ENCODE assay signal across 16 mouse cellular contexts in the genomic region with DNA sequence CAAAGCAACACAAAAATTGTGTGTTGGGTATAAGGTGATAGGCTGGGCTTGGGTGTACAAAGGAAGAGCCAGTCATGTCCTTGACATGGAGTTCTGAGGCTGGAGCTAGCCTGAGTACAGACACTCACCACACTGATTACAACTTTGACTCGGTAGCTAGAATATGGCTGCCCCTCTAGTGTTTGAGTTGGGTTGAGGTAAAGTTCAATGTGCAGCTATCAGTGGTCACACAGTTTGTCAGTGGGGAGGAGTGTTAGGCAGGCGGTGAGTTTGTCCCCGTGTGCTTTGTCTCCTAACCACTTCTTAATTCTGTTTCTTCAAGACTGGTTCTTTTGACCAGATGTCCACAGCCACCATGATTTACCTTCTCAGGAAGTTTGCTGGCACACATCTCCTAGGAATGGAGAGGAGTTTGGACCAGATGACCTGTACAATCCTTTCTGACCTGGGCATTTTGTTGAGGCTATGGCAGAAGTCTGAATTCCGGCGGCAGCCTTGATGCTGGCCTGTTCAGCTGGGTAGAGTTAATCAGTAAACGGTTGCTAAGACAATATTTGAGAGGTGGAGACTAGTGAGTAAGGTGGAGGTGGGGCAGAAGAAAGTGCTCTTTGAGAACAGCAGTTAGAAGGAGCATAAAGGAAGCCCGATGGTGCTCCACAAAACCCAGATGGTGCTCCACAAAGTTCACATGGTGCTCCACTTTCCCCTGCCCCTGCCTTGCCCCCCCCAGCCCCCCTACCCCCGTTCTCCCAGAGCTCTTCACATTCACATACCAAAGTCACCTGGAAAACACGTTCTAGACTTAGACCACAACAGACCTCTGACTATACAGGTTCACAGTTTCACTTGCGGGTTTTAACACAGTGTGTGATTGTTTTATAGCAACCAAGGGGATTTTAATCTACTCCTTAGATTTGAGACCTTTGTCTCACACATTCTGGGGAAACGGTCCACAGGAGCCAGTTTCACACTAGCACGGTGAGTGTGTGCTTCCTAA. TPM values are rescaled to one million over a fixed set of nuclear protein-coding genes. Genes with fewer than 3 reads are reported as not detected.
A peak's percentile ranks its signal among the peaks of the same experiment; 100 is the strongest.
DNase-seq lines count a peak whose midpoint lies in the region; ATAC-seq and TF ChIP-seq lines count a peak whose summit lies in the region.
"Had no signal": no experiment of that assay in that cellular context is flagged by ENCODE, and none has a peak within 500 bp of the region (broad histone marks: within the 10 kb centered on the region; RNA-seq: fewer than 3 reads in every experiment).

No protein-coding gene starts in this region.

- no peak for TF ChIP-seq POLR2A in liver, adult 2 months (IDR thresholded peaks at IDR 0.05; ENCODE audit: extremely low read depth, insufficient read depth, low read length)
- TF ChIP-seq POLR2A in cerebellum, adult 2 months (IDR thresholded peaks at IDR 0.05; ENCODE audit: borderline replicate concordance, insufficient read depth, low read length) = no peak

- TF ChIP-seq CTCF in intestine, postnatal 0 days (IDR thresholded peaks at IDR 0.05; ENCODE audit: low read depth) = no peak
- TF ChIP-seq CTCF in liver, adult 2 months (IDR thresholded peaks at IDR 0.05; ENCODE audit: low read depth, low read length) = no peak
- no peak for TF ChIP-seq CTCF in cerebellum, adult 2 months (IDR thresholded peaks at IDR 0.05; ENCODE audit: borderline replicate concordance, insufficient read depth, low read depth, low read length)

- WGBS in intestine, postnatal 0 days = 40% methylated on average over 12 of the region's 12 CpGs
- 63% methylated on average over 12 of the region's 12 CpGs for WGBS in kidney, embryonic 14.5 days
- WGBS in liver, adult 2 months = 30% methylated on average over 12 of the region's 12 CpGs
- 94% methylated on average over 12 of the region's 12 CpGs for WGBS in cerebellum, adult 2 months
- 80% methylated on average over 12 of the region's 12 CpGs for WGBS in hindbrain, embryonic 11.5 days

- H3K79me2 ChIP-seq in liver, adult 2 months (ENCODE audit: control insufficient read depth, insufficient read depth, low read length) = no peaks in the 10 kb centered on the region

- H3K27me3 ChIP-seq in intestine, postnatal 0 days (replicated peaks; ENCODE audit: control insufficient read depth, insufficient read depth, low read length) = no peaks in the 10 kb centered on the region
- no peaks in the 10 kb centered on the region for H3K27me3 ChIP-seq in kidney, embryonic 14.5 days (ENCODE audit: control insufficient read depth, insufficient read depth, low read length)
- H3K27me3 ChIP-seq in liver, adult 2 months (ENCODE audit: control insufficient read depth, insufficient read depth, low read length) = no peaks in the 10 kb centered on the region
- H3K27me3 ChIP-seq in cerebellum, adult 2 months (ENCODE audit: control insufficient read depth, insufficient read depth, low read length) = no peaks in the 10 kb centered on the region
- H3K27me3 ChIP-seq in hindbrain, embryonic 11.5 days (ENCODE audit: control insufficient read depth, insufficient read depth, low read length) = no peaks in the 10 kb centered on the region
- H3K27me3 ChIP-seq: CH12.LX; forebrain, embryonic 13.5 days had no signal

- ATAC-seq in intestine, postnatal 0 days = peak; percentile 85
- ATAC-seq in kidney, embryonic 14.5 days (ENCODE audit: low FRiP score, low TSS enrichment) = peak; percentile 80
- ATAC-seq in hindbrain, embryonic 11.5 days (ENCODE audit: low FRiP score) = no peak
- ATAC-seq: forebrain, embryonic 13.5 days had no signal

- H3K4me2 ChIP-seq in intestine, postnatal 0 days (replicated peaks; ENCODE audit: low read depth) = peak overlapping the region; percentile 31
- no peak overlapping the region for H3K4me2 ChIP-seq in kidney, embryonic 14.5 days (replicated peaks; ENCODE audit: low read depth, low read length)
- H3K4me2 ChIP-seq in hindbrain, embryonic 11.5 days (replicated peaks; ENCODE audit: low read depth, low read length) = no peak overlapping the region
- H3K4me2 ChIP-seq: forebrain, embryonic 13.5 days; hindbrain, embryonic 14.5 days had no signal

- DNase-seq in liver, adult 2 months (ENCODE audit: extremely low read depth, low read depth, low spot score) = peak; percentile 97
- peak; percentile 65 for DNase-seq in lung, postnatal 36 days
- DNase-seq in cerebellum, adult 2 months = no peak
- DNase-seq in urinary bladder, postnatal 4 days (ENCODE audit: low spot score in 2 of 2) = no peak
- DNase-seq in hindbrain, embryonic 11.5 days (ENCODE audit: low spot score) = no peak
- DNase-seq in heart, adult 9 months (ENCODE audit: low spot score in 2 of 2) = no peak
- DNase-seq: adrenal gland, postnatal 10 days; cerebellum, postnatal 36 days; layer of hippocampus, adult 9-11 months; right cerebral cortex, postnatal 4 days had no signal

- H3K9me3 ChIP-seq in intestine, postnatal 0 days (ENCODE audit: control insufficient read depth) = no peaks in the 10 kb centered on the region
- no peaks in the 10 kb centered on the region for H3K9me3 ChIP-seq in kidney, embryonic 14.5 days (ENCODE audit: control insufficient read depth, low read length)
- no peaks in the 10 kb centered on the region for H3K9me3 ChIP-seq in hindbrain, embryonic 11.5 days (ENCODE audit: control insufficient read depth, low read length)
- H3K9me3 ChIP-seq: forebrain, embryonic 13.5 days had no signal

- peaks cover 9% of the 10 kb centered on the region for H3K4me1 ChIP-seq in intestine, postnatal 0 days (replicated peaks; ENCODE audit: control insufficient read depth, insufficient read depth, low read length)
- H3K4me1 ChIP-seq in kidney, embryonic 14.5 days (ENCODE audit: control insufficient read depth, insufficient read depth, low read length) = 0 out of 2 replicates have a peak, but pooled peaks cover 3% of the 10 kb centered on the region
- peaks cover 19% of the 10 kb centered on the region for H3K4me1 ChIP-seq in liver, adult 2 months (ENCODE audit: control insufficient read depth, insufficient read depth, low read length)
- no peaks in the 10 kb centered on the region for H3K4me1 ChIP-seq in cerebellum, adult 2 months (ENCODE audit: control insufficient read depth, insufficient read depth, low read length)
- H3K4me1 ChIP-seq in hindbrain, embryonic 11.5 days (replicated peaks; ENCODE audit: control insufficient read depth, insufficient read depth, low read length) = no peaks in the 10 kb centered on the region

- peak overlapping the region; percentile 71 for H3K27ac ChIP-seq in intestine, postnatal 0 days (ENCODE audit: low read depth, low read length)
- H3K27ac ChIP-seq in kidney, embryonic 14.5 days (ENCODE audit: low read depth, low read length) = peak overlapping the region; percentile 74
- H3K27ac ChIP-seq in liver, adult 2 months (replicated peaks; ENCODE audit: insufficient read depth, low read depth, low read length) = peak overlapping the region; percentile 75
- H3K27ac ChIP-seq in cerebellum, adult 2 months (ENCODE audit: insufficient read depth, low read length) = no peak overlapping the region
- H3K27ac ChIP-seq in hindbrain, embryonic 11.5 days (ENCODE audit: low read depth, low read length) = no peak overlapping the region
- H3K27ac ChIP-seq: forebrain, embryonic 13.5 days; hindbrain, embryonic 14.5 days had no signal

- H3K36me3 ChIP-seq in intestine, postnatal 0 days (ENCODE audit: control insufficient read depth, insufficient read depth) = no peaks in the 10 kb centered on the region
- no peaks in the 10 kb centered on the region for H3K36me3 ChIP-seq in kidney, embryonic 14.5 days (ENCODE audit: control insufficient read depth, insufficient read depth, low read length)
- H3K36me3 ChIP-seq in liver, adult 2 months (ENCODE audit: control insufficient read depth, insufficient read depth, low read length) = no peaks in the 10 kb centered on the region
- no peaks in the 10 kb centered on the region for H3K36me3 ChIP-seq in hindbrain, embryonic 11.5 days (ENCODE audit: control insufficient read depth, insufficient read depth, low read length)

- H3K4me3 ChIP-seq in intestine, postnatal 0 days (ENCODE audit: low read depth, low read length) = no peak overlapping the region
- no peak overlapping the region for H3K4me3 ChIP-seq in kidney, embryonic 14.5 days (ENCODE audit: low read length)
- no peak overlapping the region for H3K4me3 ChIP-seq in liver, adult 2 months (ENCODE audit: insufficient read depth, low read depth, low read length)
- no peak overlapping the region for H3K4me3 ChIP-seq in cerebellum, adult 2 months (replicated peaks; ENCODE audit: insufficient read depth, low read depth, low read length)
- no peak overlapping the region for H3K4me3 ChIP-seq in hindbrain, embryonic 11.5 days (ENCODE audit: low read depth, low read length)
- H3K4me3 ChIP-seq: forebrain, embryonic 13.5 days; megakaryocyte, embryonic 14.5 days had no signal

- no peak overlapping the region for H3K9ac ChIP-seq in intestine, postnatal 0 days (ENCODE audit: low read depth, low read length)
- H3K9ac ChIP-seq in kidney, embryonic 14.5 days (ENCODE audit: low read depth, low read length) = no peak overlapping the region
- no peak overlapping the region for H3K9ac ChIP-seq in liver, adult 2 months (ENCODE audit: low read depth, low read length)
- no peak overlapping the region for H3K9ac ChIP-seq in hindbrain, embryonic 11.5 days (ENCODE audit: low read depth, low read length)
- H3K9ac ChIP-seq: forebrain, embryonic 13.5 days; hindbrain, embryonic 14.5 days had no signal

RNA-seq across cellular contexts. Expression of a gene that starts 59.3 kb away (rescaled TPM):
- 2.3 and 2.6 TPM in 2 replicates for polyA plus RNA-seq in intestine, postnatal 0 days (2015; fragmentation: Nextera tagmentation; extraction: Ambion mirVana)
- 14.2 and 14.6 TPM in 2 replicates for polyA plus RNA-seq in kidney, embryonic 14.5 days (2014; fragmentation: Nextera tagmentation; extraction: Ambion mirVana)
- 2.3 and 2.6 TPM in 2 replicates for total RNA-seq in liver, adult 2 months (2014; rRNA removed)
- 1.3 TPM in 2 replicates for polyA plus RNA-seq in liver, adult 2 months (2012; rRNA removed)
- 16.7 and 20.2 TPM in 2 replicates for polyA plus RNA-seq in cerebellum, adult 2 months (2012; rRNA removed)
- 34.8 and 45.9 TPM in 2 replicates for polyA plus RNA-seq in hindbrain, embryonic 11.5 days (2014; fragmentation: Nextera tagmentation; extraction: Ambion mirVana)

Comparison
In these comparisons a context has a peak if more than half of its experiments do, and no peak if none do; other contexts are left out.
1. H3K27ac ChIP-seq: peak in intestine, postnatal 0 days (single experiment), kidney, embryonic 14.5 days (single experiment) and liver, adult 2 months (single experiment); none in cerebellum, adult 2 months (single experiment) and hindbrain, embryonic 11.5 days (single experiment).
2. DNase-seq: peak in liver, adult 2 months (single experiment) and lung, postnatal 36 days (single experiment); none in cerebellum, adult 2 months (0 of 2), urinary bladder, postnatal 4 days (0 of 2), hindbrain, embryonic 11.5 days (single experiment) and heart, adult 9 months (0 of 2).